Mouse (Mus musculus) ES-Bruce4 (cell line): ENCODE data around the gene Prdm12. TPM values are rescaled to one million over a fixed set of nuclear protein-coding genes. Genes with fewer than 3 reads are reported as not detected.
A peak's percentile ranks its signal among the peaks of the same experiment; 100 is the strongest.

ENCODE experiments used
- H3K27ac ChIP-seq: 2 replicates; pipeline ENCODE4 v1.5.1; 2012; ENCODE audit warnings: low read length, inconsistent platforms; ENCODE audit not compliant: insufficient read depth
- H3K27me3 ChIP-seq: 2 replicates; pipeline ENCODE4 v1.6.1; 2012; ENCODE audit warnings: mild to moderate bottlenecking, low read length, inconsistent platforms; ENCODE audit not compliant: control insufficient read depth, poor library complexity, insufficient read depth, severe bottlenecking
- H3K36me3 ChIP-seq: 2 replicates; pipeline ENCODE4 v1.6.1; 2012; ENCODE audit warnings: inconsistent platforms, mild to moderate bottlenecking, low read length, moderate library complexity; ENCODE audit not compliant: control insufficient read depth, poor library complexity, insufficient read depth, severe bottlenecking
- H3K4me1 ChIP-seq: one replicate; pipeline ENCODE4 v1.8.1; 2011; ENCODE audit warnings: low read length; ENCODE audit not compliant: control insufficient read depth, insufficient read depth
- H3K4me3 ChIP-seq: 2 replicates; pipeline ENCODE4 v1.5.1; 2011; ENCODE audit warnings: low read depth, mild to moderate bottlenecking, low read length
- H3K9ac ChIP-seq: 2 replicates; pipeline ENCODE4 v1.6.1; 2012; ENCODE audit warnings: low read depth, mild to moderate bottlenecking, inconsistent platforms; ENCODE audit not compliant: poor library complexity, severe bottlenecking
- H3K9me3 ChIP-seq: replicated peaks from 2 replicates; pipeline ENCODE4 v1.6.1; 2012; ENCODE audit warnings: mild to moderate bottlenecking, low read length, inconsistent platforms; ENCODE audit not compliant: control insufficient read depth, poor library complexity, insufficient read depth, severe bottlenecking
- CTCF ChIP-seq: IDR thresholded peaks from one replicate; pipeline ENCODE4 v1.8.1; 2011; ENCODE audit warnings: low read depth, low read length
- EP300 ChIP-seq: IDR thresholded peaks from 2 replicates; pipeline ENCODE4 v1.6.1; 2011; ENCODE audit warnings: low read depth, low read length; ENCODE audit not compliant: insufficient read depth
- POLR2A ChIP-seq: IDR thresholded peaks from one replicate; pipeline ENCODE4 v1.8.1; 2011; ENCODE audit warnings: low read length; ENCODE audit not compliant: insufficient read depth
- polyA plus RNA-seq: library from polyadenylated mRNA; stranded (reverse); fragments of >200 nt; gene quantifications from 2 replicates; pipeline ENCODE4 v1.2.4, GENCODE M21; 2011; ENCODE audit warnings: low read depth; ENCODE audit not compliant: missing spikeins, insufficient read depth, insufficient read length

The Prdm12 gene
- polyA plus RNA-seq, 1 experiment: not detected

DNA sequence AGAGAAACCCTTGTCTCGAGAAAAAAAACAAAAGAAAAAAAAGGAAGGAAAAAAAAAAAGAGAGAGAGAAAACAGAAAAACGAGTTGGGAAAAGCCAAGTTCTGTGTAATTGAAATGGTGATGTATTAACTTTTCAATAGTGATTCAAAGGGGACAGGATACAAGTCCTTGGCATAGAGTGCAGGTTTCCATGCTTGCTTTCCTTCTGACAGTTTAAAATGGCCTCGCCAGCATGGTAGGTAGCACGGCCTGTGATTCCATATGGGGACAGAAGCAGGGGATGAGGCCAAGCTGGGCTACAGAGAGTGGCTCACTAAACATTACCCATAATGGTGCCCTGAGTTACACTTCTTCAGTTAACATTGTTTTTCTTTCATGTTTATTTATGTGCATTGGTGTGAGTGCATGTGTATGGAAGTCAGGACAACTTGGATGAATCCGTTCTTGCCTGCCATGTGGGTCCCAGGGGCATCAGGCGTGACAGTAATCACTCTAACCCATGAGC, 41.9 kb downstream of the Prdm12 start:
- H3K9me3 ChIP-seq: peaks cover 13% of the 10 kb centered on the region
- H3K4me1 ChIP-seq: no peaks in the 10 kb centered on the region
- H3K9ac ChIP-seq: no peak overlapping the region
- no peak overlapping the region for H3K4me3 ChIP-seq
- no peaks in the 10 kb centered on the region for H3K27me3 ChIP-seq
- no peak for TF ChIP-seq POLR2A
- TF ChIP-seq EP300: no peak
- no peak for TF ChIP-seq CTCF
- H3K27ac ChIP-seq: no peak overlapping the region
- peaks cover 38% of the 10 kb centered on the region for H3K36me3 ChIP-seq

DNA sequence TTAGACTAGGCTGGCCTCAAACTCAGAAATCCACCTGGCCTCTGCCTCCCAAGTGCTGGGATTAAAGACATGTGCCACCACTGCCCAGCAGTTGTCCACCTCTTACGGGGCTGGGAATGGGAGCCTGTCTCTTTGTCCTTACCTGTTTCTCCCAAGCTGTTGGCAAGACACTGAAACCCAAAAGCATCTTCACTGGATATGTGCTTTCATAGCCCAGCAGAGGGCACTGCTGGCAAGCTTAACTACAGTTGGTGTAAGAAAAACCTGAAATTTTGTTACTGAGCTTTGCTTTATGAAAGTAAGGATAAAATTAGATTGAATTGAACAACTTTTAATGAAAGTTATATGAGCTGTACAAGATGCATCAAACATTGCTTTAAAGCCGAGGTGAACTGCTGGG, 43.8 kb downstream of the Prdm12 start:
- peaks cover 21% of the 10 kb centered on the region for H3K36me3 ChIP-seq
- H3K27me3 ChIP-seq: no peaks in the 10 kb centered on the region
- no peak overlapping the region for H3K27ac ChIP-seq
- H3K4me1 ChIP-seq: peaks cover 1% of the 10 kb centered on the region
- no peak overlapping the region for H3K4me3 ChIP-seq
- TF ChIP-seq CTCF: peak; percentile 21
- TF ChIP-seq EP300: no peak
- no peak overlapping the region for H3K9ac ChIP-seq
- peaks cover 13% of the 10 kb centered on the region for H3K9me3 ChIP-seq

DNA sequence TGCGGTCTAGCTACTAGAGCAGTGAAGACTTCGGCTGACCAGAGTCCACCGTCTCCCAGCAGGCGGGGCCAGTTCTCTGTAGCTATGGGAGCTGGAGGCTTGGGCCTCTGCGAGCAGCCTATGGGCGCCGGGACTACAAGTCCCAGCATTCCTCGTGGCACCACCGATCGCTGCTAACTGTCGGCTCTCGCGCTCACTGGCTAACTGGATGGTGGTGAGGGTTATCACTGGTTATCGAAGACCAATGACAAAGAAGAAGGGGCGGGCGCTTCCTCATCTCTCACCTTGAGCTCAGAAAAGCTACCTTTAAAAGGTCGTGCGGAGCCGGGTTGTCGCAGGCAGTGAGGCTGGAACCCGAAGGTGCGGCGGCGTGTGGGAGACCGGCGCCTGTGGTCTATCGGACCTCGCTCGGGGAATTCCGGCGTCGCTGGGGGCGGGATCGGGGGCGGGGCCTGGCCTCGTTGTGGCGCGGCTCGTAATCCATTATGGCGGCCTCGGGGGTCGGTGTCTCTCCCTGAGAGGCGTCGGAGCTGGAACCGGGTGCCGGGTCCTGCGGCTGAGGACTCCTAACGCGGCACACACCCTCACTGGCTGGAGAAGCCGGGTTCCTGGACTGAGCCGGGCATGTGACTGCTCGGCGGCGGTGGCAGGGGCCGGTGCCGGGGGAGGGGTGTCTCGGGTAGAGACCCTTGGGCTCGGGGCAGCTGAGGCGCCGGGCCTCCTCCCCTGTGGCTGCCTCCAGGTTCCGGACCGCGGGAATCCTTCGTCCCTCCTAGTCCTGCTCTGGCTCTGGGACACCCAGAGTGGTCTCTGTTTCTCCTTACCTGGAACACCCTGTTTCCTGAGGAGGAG, 48.5 kb downstream of the Prdm12 start, which contains the start of gene Abl1:
Abl1 (plus strand) TSS at position 303 of the 852 bp plus-strand sequence.
- peaks cover 1% of the 10 kb centered on the region for H3K4me1 ChIP-seq
- H3K4me3 ChIP-seq: peak within 1 kb of the TSS; percentile 84
- H3K9ac ChIP-seq: peak within 1 kb of the TSS; percentile 94
- H3K27ac ChIP-seq: peak within 1 kb of the TSS; percentile 60
- no peaks in the 10 kb centered on the region for H3K27me3 ChIP-seq
- no peaks in the 10 kb centered on the region for H3K36me3 ChIP-seq
- H3K9me3 ChIP-seq: 0 out of 2 replicates have a peak, but pooled peaks cover 2% of the 10 kb centered on the region
- no peak for TF ChIP-seq EP300
- TF ChIP-seq CTCF: peak; percentile 4
- TF ChIP-seq POLR2A: peak; percentile 28

DNA sequence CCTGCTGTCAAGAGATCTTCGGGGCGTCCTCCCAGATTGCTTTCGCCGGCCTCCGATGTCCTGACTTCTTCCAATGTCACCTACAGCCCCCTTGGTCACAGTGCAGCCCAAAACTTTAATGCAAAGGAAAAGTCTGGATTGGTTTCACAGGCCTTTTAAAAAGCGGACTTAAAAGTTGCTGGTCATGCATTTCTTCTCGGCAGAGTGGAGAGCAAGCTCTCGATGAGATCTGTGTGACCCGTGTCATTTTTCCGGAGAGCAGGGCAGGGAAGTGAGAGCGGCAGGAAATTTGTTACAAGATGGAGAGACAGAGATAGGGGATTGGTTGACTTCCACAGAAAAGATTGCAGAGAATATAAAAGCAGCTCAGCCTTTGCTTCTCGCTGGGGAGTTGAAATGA, 49.2 kb downstream of the Prdm12 start:
- Histone ChIP-seq H3K9me3 (0 out of 2 replicates have a peak, but pooled peaks cover 2% of the 10 kb centered on the region), H3K4me1 (peaks cover 1% of the 10 kb centered on the region), H3K27me3 (no peaks in the 10 kb centered on the region), H3K4me3 (peak overlapping the region; percentile 84), H3K36me3 (no peaks in the 10 kb centered on the region), H3K9ac (peak overlapping the region; percentile 94), H3K27ac (no peak overlapping the region)
- TF ChIP-seq EP300: no peak
- no peak for TF ChIP-seq CTCF
- TF ChIP-seq POLR2A: no peak

DNA sequence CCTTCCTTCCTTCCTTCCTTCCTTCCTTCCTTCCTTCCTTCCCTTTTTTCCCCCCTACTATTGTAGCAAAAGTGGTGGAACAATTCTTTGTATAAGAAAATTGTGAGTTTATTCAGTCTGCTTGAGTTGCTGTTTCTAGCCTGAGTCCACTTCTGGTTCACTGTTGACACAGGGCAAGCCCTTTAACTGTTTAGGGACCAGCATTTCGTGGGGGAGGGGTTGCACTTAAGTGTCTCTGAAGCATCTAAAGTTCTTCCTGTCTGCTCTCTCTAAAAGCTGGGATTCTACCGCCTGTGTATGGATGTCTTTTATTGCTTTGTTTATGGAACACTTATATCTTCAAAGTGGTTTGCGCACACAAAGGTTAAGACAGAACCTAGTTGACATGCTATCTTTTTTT, 50.2 kb downstream of the Prdm12 start:
- TF ChIP-seq EP300: no peak
- no peak for TF ChIP-seq POLR2A
- no peak for TF ChIP-seq CTCF
- 0 out of 2 replicates have a peak overlapping the region, but pooled peaks have one; percentile 14 for H3K4me3 ChIP-seq
- no peaks in the 10 kb centered on the region for H3K27me3 ChIP-seq
- peak overlapping the region; percentile 94; the same call in 1 of the 2 replicates for H3K9ac ChIP-seq
- H3K36me3 ChIP-seq: no peaks in the 10 kb centered on the region
- H3K9me3 ChIP-seq: 0 out of 2 replicates have a peak, but pooled peaks cover 2% of the 10 kb centered on the region
- H3K4me1 ChIP-seq: peaks cover 1% of the 10 kb centered on the region
- no peak overlapping the region for H3K27ac ChIP-seq

DNA sequence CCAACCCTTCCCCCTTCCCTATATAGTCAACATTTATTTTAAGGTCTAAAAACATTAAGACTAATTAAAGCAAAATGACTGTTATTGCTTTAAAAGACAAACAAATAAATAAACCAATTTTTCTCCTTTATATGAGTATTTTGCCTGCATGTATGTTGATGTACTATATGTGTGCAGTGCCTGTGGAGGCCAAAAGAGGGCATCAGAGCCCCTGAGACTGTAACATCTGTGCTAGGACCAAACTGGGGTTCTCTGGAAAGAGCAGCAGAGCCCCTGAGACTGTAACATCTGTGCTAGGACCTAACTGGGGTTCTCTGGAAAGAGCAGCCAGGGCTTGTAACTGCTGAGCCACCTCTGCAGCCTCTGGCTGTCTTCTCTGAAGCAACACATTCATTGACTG, 58.4 kb downstream of the Prdm12 start:
- TF ChIP-seq CTCF: peak; percentile 31
- no peak for TF ChIP-seq POLR2A

More for the DNA sequence above, 58.4 kb downstream of the Prdm12 start:
- no peak overlapping the region for H3K9ac ChIP-seq
- H3K27ac ChIP-seq: no peak overlapping the region
- no peaks in the 10 kb centered on the region for H3K9me3 ChIP-seq
- peaks cover 3% of the 10 kb centered on the region; the same call in 1 of the 2 replicates for H3K36me3 ChIP-seq
- H3K4me3 ChIP-seq: no peak overlapping the region
- H3K27me3 ChIP-seq: no peaks in the 10 kb centered on the region
- no peaks in the 10 kb centered on the region for H3K4me1 ChIP-seq
